Mouse (Mus musculus) heart, embryonic 14.5 days (tissue): ENCODE measurements around the gene Nsun6. TPM values are rescaled to one million over a fixed set of nuclear protein-coding genes. Genes with fewer than 3 reads are reported as not detected.

Experiments
- ATAC-seq: fragments of 200-750 bp; cut with Nextera tagmentation; 2 replicates; pipeline ENCODE4 v1.8.0; 2017; ENCODE audit warnings: low read depth, moderate TSS enrichment; ENCODE audit not compliant: insufficient number of reproducible peaks, insufficient read depth, low FRiP score
- H3K27ac ChIP-seq, 2 experiments: fragments of 200-500 bp in 1 of 2; fragments of 300-500 bp in 1 of 2; sonication (generic) in 1 of 2; replicated peaks in 1 of 2; 2 replicates each; pipeline ENCODE4 v1.5.1; 2012 to 2014; ENCODE audit warnings: low read depth in 2 of 2, low read length in 2 of 2, control low read depth in 1 of 2, mild to moderate bottlenecking in 1 of 2, mixed read lengths in 1 of 2; ENCODE audit not compliant: control insufficient read depth in 1 of 2, insufficient read depth in 1 of 2
- H3K27me3 ChIP-seq: fragments of 300-500 bp; sonication (generic); 2 replicates; pipeline ENCODE4 v1.6.1; 2014; ENCODE audit warnings: mild to moderate bottlenecking, low read length, control low read depth; ENCODE audit not compliant: control insufficient read depth, insufficient read depth
- H3K36me3 ChIP-seq: fragments of 300-500 bp; sonication (generic); 2 replicates; pipeline ENCODE4 v1.6.1; 2014; ENCODE audit warnings: mild to moderate bottlenecking, control low read depth, low read length, mixed read lengths; ENCODE audit not compliant: control insufficient read depth, insufficient read depth
- H3K4me1 ChIP-seq, 2 experiments: fragments of 200-500 bp in 1 of 2; fragments of 300-500 bp in 1 of 2; sonication (generic) in 1 of 2; 2 replicates each; pipeline ENCODE4 v1.6.1; 2012 to 2014; ENCODE audit warnings: low read length in 2 of 2, control low read depth in 1 of 2, mixed read lengths in 1 of 2; ENCODE audit not compliant: control insufficient read depth in 2 of 2, insufficient read depth in 2 of 2
- H3K4me2 ChIP-seq: fragments of 300-500 bp; sonication (generic); 2 replicates; pipeline ENCODE4 v1.6.1; 2014; ENCODE audit warnings: mild to moderate bottlenecking, low read length
- H3K4me3 ChIP-seq, 2 experiments: fragments of 200-500 bp in 1 of 2; fragments of 300-500 bp in 1 of 2; sonication (generic) in 1 of 2; 2 replicates each; pipeline ENCODE4 v1.5.1; 2012 to 2014; ENCODE audit warnings: low read length in 2 of 2, mild to moderate bottlenecking in 2 of 2, control low read depth in 1 of 2, low read depth in 1 of 2, moderate library complexity in 1 of 2; ENCODE audit not compliant: control insufficient read depth in 1 of 2, insufficient read depth in 1 of 2
- H3K9ac ChIP-seq: fragments of 300-500 bp; sonication (generic); 2 replicates; pipeline ENCODE4 v1.6.1; 2014; ENCODE audit warnings: mild to moderate bottlenecking, low read length
- H3K9me3 ChIP-seq: fragments of 300-500 bp; sonication (generic); 2 replicates; pipeline ENCODE4 v1.6.1; 2016; ENCODE audit warnings: low read length, control low read depth; ENCODE audit not compliant: control insufficient read depth
- WGBS: fragments of 180-500 bp; shearing (Covaris S2); extraction: QIAGEN DNeasy Blood & Tissue Kit; methylation state at CpG from one replicate; pipeline ENCODE4 v1.1.7; 2014; 5-methylcytosine and 5-hydroxymethylcytosine counted together
- polyA plus RNA-seq: library from polyadenylated mRNA; unstranded; fragments of >200 nt; fragmentation: Nextera tagmentation; extraction: Ambion mirVana; gene quantifications from 2 replicates; pipeline ENCODE4 v1.2.1, GENCODE M21; 2014

Gene Nsun6
- polyA plus RNA-seq, 1 experiment from 2014 or later, result 7.3 TPM

- Histone ChIP-seq H3K27ac (no peak overlapping the region), H3K9ac (no peak overlapping the region), H3K9me3 (no peaks in the 10 kb centered on the region), H3K4me1 (no peaks in the 10 kb centered on the region), H3K4me2 (no peak overlapping the region), H3K4me3 (no peak overlapping the region), H3K27me3 (no peaks in the 10 kb centered on the region), H3K36me3 (peaks cover 24% of the 10 kb centered on the region)
- WGBS, result 61% methylated on average over 5 of the region's 5 CpGs
- ATAC-seq, result no peak
Measured at GRCm38 (mm10) chr2:15040326-15040725, 14.5 kb downstream of the Nsun6 start.

- no peak overlapping the region for H3K4me3 ChIP-seq
- H3K27me3 ChIP-seq, result no peaks in the 10 kb centered on the region
- no peak for ATAC-seq
- no peak overlapping the region for H3K9ac ChIP-seq
- peaks cover 18% of the 10 kb centered on the region for H3K36me3 ChIP-seq
- no peaks in the 10 kb centered on the region for H3K4me1 ChIP-seq
- no peaks in the 10 kb centered on the region for H3K9me3 ChIP-seq
- WGBS, result 75% methylated on average over 6 of the region's 6 CpGs
- H3K27ac ChIP-seq, result no peak overlapping the region
- no peak overlapping the region for H3K4me2 ChIP-seq
Measured at GRCm38 (mm10) chr2:15038705-15039104, 16.2 kb downstream of the Nsun6 start.

GRCm38 (mm10) chr2:15027816-15028215 is 27.1 kb downstream of the Nsun6 start:
- no peak overlapping the region for H3K4me2 ChIP-seq
- H3K27ac ChIP-seq, result no peak overlapping the region
- H3K9ac ChIP-seq, result no peak overlapping the region
- WGBS, result 87% methylated on average over 1 of the region's 1 CpGs
- no peaks in the 10 kb centered on the region for H3K9me3 ChIP-seq
- no peaks in the 10 kb centered on the region for H3K4me1 ChIP-seq
- no peak for ATAC-seq
- H3K27me3 ChIP-seq, result no peaks in the 10 kb centered on the region
- H3K36me3 ChIP-seq, result peaks cover 15% of the 10 kb centered on the region; the same call in 1 of the 2 replicates
- H3K4me3 ChIP-seq, result no peak overlapping the region

DNA sequence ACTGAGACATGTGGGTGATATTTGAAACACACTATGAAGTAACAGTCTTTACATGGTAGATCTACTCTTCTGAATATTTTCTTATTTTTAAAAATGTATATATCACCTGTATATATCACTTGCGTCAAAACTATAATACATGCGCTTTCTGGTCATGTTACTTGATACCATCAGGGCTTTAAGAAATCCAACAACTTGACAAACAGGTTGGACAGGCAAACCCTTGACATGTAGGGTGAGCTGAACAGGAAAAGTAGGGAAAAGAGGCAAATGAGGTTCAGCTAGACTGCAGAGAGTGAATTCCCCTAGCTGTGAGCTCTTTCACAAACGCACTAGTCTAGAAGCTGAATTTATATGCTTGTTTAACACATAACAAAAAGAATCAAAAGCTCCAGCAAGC is 28.1 kb downstream of the Nsun6 start:
- no peak for ATAC-seq
- Histone ChIP-seq H3K4me2 (no peak overlapping the region), H3K27me3 (no peaks in the 10 kb centered on the region), H3K4me1 (no peaks in the 10 kb centered on the region), H3K36me3 (peaks cover 14% of the 10 kb centered on the region; the same call in 1 of the 2 replicates), H3K9me3 (no peaks in the 10 kb centered on the region), H3K4me3 (no peak overlapping the region), H3K27ac (no peak overlapping the region), H3K9ac (no peak overlapping the region)
- WGBS, result 92% methylated on average over 3 of the region's 3 CpGs

GRCm38 (mm10) chr2:15008072-15008471 is 46.8 kb downstream of the Nsun6 start:
- ATAC-seq, result no peak
- no peaks in the 10 kb centered on the region for H3K27me3 ChIP-seq
- H3K4me3 ChIP-seq, result no peak overlapping the region
- H3K4me1 ChIP-seq, result no peaks in the 10 kb centered on the region
- no peak overlapping the region for H3K4me2 ChIP-seq
- H3K27ac ChIP-seq, result no peak overlapping the region
- 95% methylated on average over 1 of the region's 1 CpGs for WGBS
- peaks cover 9% of the 10 kb centered on the region; the same call in 1 of the 2 replicates for H3K36me3 ChIP-seq
- no peak overlapping the region for H3K9ac ChIP-seq
- no peaks in the 10 kb centered on the region for H3K9me3 ChIP-seq

- ATAC-seq, result no peak
- Histone ChIP-seq H3K4me2 (no peak overlapping the region), H3K9me3 (no peaks in the 10 kb centered on the region), H3K9ac (no peak overlapping the region), H3K4me1 (no peaks in the 10 kb centered on the region), H3K27ac (no peak overlapping the region), H3K27me3 (no peaks in the 10 kb centered on the region), H3K36me3 (peaks cover 9% of the 10 kb centered on the region; the same call in 1 of the 2 replicates), H3K4me3 (no peak overlapping the region)
- WGBS, result 89% methylated on average over 3 of the region's 3 CpGs
Measured at GRCm38 (mm10) chr2:15007531-15007930, 47.3 kb downstream of the Nsun6 start.

DNA sequence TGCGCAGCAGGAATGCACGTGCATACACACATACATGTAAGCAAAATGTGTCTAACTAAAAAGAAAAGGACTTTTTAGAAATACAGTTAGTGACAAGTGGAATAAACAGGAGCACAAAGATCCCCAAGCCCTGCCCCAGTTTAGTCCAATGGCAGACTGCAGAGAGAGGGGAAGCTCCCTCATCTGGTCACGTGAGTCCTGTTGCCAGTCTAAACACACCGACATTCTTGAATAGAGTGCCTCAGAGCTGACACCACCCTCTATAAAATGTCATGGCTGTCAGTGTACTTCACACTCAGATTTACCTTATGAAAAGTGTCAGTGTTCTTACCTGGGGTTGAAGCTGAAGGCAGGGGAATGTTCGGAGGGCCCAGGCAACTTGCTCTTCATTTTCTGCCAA is 57.0 kb downstream of the Nsun6 start:
- H3K27me3 ChIP-seq, result no peaks in the 10 kb centered on the region
- no peak for ATAC-seq
- no peak overlapping the region for H3K27ac ChIP-seq
- H3K4me2 ChIP-seq, result no peak overlapping the region
- no peak overlapping the region for H3K4me3 ChIP-seq
- no peaks in the 10 kb centered on the region for H3K36me3 ChIP-seq
- H3K4me1 ChIP-seq, result 0 out of 4 replicates have a peak, but pooled peaks cover 0 to 3% of the 10 kb centered on the region in 2 experiments
- H3K9ac ChIP-seq, result no peak overlapping the region
- 76% methylated on average over 5 of the region's 5 CpGs for WGBS
- H3K9me3 ChIP-seq, result no peaks in the 10 kb centered on the region

DNA sequence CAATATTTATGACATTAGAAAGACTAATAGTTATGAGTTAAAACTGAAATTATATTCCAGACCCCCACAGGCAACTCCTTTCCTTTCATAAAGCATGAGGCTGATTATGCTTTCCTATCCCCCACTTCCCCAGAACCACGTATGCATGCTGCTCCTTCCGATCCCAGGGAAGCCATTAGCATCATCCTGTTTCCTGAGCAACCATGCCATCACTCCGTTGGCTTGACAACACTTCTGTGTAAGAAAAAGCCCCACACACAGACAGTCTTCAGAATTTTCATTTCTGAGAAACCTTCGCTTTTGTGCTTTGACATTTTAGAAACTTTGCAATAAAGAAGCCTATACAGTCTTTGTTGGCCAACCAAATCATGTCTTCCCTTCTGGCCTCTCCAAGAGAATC is 58.8 kb downstream of the Nsun6 start:
- no peaks in the 10 kb centered on the region for H3K27me3 ChIP-seq
- H3K4me2 ChIP-seq, result no peak overlapping the region
- H3K27ac ChIP-seq, result no peak overlapping the region
- no peak overlapping the region for H3K9ac ChIP-seq
- H3K36me3 ChIP-seq, result 0 out of 2 replicates have a peak, but pooled peaks cover 4% of the 10 kb centered on the region
- 0 out of 4 replicates have a peak, but pooled peaks cover 0 to 3% of the 10 kb centered on the region in 2 experiments for H3K4me1 ChIP-seq
- no peak overlapping the region for H3K4me3 ChIP-seq
- no peaks in the 10 kb centered on the region for H3K9me3 ChIP-seq
- WGBS, result 86% methylated on average over 4 of the region's 4 CpGs
- ATAC-seq, result no peak
